Mouse (Mus musculus): ENCODE data around the gene Tlx1.
A peak's percentile ranks its signal among the peaks of the same experiment; 100 is the strongest.

Gene Tlx1

DNA sequence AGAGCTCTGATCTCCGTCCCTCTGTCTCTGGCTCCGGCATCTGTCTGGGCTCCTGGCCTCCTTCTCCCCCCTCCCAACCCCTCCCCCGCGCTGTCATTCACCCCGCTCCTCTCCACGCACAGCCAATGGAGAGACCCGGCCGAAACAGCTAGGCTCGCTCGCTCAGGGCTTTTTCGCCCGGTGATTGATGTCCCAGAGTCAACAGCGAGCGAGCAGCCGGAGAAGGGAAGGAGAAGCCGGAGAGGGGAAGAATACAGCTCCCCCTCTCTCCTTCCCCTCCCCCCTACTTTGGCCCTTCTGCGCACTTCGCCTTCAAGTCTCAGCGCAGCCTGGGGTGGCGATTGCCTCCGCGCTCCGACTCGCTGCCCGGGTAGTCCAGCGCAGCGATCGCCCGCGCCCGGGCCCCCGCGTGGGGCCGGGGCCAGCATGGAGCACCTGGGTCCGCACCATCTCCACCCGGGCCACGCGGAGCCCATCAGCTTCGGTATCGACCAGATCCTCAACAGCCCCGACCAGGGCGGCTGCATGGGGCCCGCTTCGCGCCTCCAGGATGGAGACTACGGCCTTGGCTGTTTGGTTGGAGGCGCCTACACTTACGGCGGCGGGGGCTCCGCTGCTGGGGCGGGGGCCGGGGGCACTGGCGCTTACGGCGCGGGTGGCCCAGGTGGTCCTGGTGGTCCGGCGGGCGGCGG, at the start of gene Tlx1:
Gene Tlx1 (plus strand): TSS at position 191 of the 692 bp plus-strand sequence.
- no peak for DNase-seq (ENCODE audit: low read depth, low spot score)

DNA sequence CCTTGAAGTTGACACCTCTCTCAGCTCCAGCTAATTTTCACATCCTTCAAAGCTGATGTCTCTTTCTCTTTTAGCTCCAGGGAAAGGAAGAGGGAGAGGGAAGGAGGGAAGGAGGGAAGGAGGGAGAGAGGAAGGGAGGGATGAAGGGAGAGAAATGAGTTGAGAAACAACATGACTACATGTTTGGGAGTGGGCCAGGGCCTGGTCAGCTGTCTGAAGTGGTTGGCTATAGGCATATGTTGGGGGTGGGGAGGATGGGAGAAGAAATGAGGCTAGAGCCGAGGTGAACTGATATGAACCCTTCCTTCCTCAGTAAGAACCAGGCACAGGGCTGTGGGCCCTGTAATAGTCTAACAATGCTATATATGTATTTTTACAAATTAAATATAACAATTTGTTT, 44.9 kb upstream of the Tlx1 start:
- DNase-seq (ENCODE audit: low read depth, low spot score) = no peak

DNA sequence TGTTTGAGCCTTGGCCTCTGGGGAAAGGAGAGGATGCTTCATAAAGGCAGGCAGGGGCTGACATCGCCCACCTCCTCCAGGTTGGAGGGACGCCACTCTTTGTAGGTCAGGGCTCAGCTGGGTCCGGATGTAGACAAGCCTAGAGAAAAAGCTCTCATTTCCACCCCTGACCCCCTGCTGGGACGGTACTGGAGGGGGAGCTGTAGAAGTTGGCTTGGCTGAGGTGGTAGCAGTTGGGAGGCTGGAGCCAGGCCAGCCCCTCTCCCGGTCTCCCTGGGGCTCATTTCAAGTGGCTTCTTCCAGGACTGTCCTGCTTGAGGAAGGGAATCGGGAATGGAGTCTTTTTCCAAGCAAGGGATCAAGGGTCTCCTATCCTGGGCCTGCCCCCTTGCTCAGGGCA, 43.8 kb upstream of the Tlx1 start:
- DNase-seq (ENCODE audit: low read depth, low spot score) = no peak

DNA sequence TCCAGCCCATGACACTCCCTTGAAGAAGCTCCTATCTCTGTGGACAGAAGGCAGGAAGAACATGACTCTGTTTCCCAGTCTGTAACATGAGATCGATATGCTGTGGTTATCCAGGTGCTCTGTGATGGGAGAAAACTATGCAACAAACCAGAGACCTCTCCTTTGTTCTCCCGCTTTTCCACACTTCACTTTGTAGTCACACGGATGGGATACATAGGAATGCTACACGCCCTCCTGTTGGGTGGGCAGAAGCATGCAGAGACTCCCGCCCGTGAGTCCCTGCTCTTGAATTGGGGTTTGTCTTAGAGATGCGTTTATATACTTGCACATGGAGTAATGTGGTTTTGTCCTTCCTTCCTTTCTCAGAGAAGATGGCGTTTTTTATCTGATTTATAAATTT, 39.8 kb upstream of the Tlx1 start:
- DNase-seq (ENCODE audit: low read depth, low spot score) = no peak

DNA sequence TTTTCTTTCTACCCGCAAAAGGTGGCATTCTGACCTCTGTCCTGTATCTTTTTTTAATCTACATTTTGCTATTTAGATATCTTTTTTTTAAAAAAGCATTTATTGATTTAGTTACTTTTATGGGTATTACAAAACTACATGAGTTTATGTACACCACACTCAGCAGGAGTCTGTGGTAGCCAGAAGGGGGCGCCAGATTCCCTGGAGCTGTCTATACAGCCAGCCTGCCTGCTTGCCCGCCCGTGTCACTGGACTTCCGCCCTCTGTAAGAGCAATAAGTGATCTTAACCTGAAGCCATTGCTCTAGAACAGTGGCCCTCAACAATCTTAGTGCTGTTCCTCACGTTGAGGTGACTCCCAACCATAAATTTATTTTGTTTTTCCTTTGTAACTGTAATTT, 38.0 kb upstream of the Tlx1 start:
- no peak for DNase-seq (ENCODE audit: low read depth, low spot score)

DNA sequence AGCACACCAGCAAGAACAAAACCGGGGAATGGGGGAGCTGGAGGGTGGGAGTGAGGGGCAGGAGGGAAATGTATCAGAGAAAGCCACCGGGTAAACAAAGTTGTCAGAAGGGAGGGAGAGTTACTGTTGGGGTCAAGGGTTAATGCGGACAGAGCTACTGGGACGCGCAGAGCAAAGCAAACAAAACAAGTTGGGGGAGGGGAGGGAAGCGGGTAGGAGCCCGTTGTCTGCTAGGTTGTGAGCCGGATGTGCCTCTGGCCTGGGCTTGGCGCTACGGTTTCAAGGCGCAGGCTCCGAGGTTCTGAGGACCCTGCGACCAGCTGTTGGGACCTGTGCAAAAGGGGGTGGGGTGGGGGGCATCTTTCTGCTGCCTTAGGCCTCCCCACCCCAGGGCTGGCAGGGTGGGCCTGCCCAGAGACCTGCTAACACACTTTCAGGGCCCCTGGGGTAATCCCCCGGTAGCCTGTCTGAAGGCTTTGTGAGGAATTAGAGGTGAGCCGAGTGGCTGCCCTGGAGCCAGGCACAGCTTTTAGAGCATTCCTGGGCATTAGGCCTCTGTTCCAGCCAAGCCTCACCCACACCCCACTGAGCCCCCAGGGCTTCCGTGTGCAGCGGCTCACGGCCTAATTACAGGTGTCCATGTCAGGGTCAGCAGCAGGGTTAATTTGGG, 36.6 kb upstream of the Tlx1 start:
- DNase-seq (ENCODE audit: low read depth, low spot score) = peak; percentile 26

DNA sequence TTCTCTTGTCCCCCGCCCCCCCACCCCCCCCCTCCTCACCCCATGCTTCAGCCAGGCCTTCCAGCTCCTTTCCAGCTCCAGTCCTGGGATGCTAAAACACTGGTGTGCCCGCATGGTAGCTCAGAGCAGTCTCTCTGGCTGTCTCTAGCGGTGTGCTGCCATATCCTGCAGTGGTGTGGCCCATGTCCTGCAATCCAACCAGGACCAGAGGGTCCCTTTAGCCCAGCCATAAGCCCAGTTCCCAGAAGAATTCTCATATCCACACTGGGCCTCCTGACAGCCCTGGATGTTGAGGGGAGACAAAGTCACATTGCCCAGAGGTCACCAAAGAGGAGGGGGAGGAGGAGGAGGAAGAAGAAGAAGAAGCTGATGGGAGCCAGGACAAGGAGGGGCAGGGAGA, 35.7 kb upstream of the Tlx1 start:
- DNase-seq (ENCODE audit: low read depth, low spot score) = no peak

DNA sequence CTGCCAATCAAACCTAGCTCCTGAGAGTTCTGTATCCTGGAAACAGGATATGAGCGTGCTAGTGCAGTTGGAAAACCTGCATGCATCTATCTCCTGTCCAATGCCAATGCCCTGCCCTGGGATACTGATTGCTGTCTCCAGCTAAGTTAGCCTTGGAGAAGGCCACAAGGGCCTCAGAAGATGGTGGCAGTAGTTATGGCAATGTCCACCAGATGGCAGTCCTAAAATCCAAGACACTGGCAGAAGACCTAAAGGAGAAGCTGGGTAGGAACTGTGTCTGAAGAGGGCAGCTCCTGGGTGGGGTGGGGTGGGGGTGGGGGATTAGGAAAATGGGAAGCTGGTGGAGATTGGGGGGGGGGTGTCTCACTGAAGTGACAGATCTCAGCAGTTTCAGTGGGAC, 33.7 kb upstream of the Tlx1 start:
- peak; percentile 24 for DNase-seq (ENCODE audit: low read depth, low spot score)

DNA sequence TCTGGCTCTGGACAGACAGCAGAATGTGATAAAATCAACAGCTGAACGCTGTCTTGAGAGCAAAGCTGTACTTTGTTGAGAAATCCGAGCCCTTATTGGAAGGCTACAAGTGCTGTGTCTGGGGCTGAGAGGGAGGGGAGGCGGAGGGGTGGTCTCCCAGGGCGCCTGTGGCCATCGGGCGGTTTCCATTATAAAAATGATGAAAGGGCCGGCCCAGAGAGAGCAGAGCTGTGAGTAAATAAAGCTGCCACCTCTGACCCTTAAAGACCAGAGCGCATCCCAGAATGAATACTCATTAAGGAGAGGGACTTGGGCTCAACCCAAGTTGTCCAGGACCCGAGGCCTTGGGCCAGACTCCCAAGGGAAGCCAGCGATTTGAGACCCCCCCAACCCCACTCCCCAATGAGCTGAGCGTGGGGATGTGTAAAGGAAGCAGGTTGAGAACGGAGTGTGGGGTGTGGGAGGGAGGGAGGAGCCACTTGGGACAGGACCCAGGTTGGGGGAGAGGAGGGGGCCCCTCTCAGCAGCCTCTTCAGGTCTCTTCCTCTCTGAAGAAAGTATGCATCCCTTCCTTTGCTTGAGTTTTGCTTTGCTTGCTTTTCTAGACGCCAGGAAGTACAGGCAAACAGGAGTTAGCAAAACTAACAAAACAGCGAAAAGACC, 18.4 kb upstream of the Tlx1 start:
- DNase-seq (ENCODE audit: low read depth, low spot score) = no peak

DNA sequence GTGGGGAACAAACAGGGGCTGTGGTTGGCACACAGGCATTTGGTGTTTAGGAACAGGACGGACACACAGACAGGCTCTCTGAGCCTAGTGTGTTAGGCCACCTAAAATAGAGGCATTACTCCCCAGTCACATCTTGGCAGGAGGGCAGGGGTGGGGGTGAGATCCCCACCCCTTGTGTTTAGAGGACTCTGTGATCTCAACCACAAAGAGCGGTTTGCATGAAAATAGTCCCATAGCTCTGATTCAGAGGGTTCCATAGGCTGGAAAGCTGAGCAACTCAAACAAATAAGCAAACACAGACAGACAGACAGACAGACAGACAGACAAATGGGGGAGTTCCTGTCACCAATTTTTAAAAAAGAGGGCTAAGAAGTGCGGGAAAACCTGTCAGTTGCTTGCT, 7.9 kb upstream of the Tlx1 start:
- no peak for DNase-seq (ENCODE audit: low read depth, low spot score)

DNA sequence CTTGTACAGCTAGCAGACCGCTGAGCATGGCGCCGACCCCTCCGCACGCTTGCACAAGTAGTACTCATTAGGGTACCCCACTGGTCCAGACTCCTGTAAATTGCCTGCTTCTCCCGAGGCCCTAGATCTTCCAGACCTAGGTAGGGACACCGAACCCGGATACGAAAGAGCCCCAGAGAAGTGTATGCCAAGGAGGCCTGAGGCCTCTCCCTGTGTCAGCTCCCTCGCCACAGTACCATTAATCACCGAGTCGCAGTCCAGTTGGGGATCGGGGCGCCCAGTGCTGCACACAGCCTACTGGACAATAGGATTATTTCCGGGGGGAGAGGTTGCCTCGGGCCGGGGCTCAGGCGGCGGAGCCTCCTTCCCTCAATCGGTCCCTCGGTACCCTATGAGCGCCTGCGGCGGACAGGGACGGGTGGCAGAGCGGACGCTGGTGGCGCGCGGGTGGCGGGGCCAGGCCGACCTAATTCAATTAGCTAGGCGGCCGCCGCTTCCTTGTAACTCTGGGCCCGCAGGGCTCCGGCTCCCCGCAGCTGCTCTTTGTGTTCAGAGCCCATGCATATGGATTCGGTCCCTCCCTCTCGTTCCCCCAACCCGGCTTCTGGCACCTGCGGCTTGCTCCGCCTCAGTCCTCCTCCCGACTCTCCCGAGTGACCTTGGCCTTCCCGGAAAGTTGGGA, 7.1 kb upstream of the Tlx1 start:
- DNase-seq (ENCODE audit: low read depth, low spot score) = no peak

DNA sequence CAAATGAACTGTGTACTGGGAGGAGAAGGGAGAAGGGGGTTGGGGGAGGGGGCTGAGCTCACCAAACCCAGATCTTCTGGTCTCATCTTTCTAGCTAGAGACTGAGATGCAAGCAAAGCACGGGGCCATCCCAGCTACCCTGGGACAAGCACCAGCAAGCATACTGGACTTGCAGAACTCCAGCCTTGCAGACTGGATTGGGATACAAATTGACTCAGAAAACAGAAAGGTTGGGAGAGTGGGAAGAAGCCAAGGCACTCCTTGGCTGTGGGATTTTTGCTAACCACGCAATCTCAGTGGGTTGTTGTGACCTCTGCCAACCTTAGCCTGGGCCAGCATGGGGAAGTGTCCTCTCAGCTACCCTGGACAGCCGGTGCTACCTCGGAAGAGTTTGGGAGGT, 3.4 kb upstream of the Tlx1 start:
- no peak for DNase-seq (ENCODE audit: low read depth, low spot score)

DNA sequence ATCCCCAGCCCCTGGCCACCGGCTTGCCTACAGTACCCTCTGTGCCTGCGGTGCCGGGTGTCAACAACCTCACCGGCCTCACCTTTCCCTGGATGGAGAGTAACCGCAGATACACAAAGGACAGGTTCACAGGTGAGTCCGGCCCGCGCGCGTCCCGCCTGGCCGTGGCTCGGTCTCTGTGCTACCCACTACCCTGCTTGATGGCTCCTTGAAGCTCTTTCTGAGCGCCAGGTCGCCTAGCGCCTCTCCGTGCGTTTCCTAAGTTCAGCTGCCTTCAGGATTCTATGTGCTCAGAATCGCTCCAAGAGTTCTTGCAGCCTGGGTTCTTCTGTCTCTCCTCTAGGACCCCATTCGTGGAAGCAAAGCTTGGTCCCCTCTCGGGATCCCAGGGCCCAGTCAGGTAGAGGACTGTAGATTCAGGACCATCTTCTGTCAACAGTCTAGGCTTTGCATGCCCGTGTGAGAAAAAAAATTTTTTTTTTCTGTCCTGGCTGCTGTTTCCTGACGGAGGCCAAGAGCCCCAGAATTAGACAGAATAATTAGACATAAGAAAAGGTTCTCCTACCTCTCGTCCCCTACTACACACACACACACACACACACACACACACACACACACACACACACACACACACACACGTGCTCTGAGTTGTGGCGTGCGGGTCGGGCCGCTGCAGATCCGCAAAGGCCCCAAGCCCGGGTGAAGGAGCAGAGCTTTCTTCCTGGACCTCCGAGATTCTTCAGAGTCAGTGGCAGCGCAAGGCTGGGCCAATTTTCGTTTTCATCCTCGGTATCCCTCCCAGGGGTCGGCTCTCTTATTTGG, 1.1 kb downstream of the Tlx1 start:
- DNase-seq (ENCODE audit: low read depth, low spot score) = no peak

DNA sequence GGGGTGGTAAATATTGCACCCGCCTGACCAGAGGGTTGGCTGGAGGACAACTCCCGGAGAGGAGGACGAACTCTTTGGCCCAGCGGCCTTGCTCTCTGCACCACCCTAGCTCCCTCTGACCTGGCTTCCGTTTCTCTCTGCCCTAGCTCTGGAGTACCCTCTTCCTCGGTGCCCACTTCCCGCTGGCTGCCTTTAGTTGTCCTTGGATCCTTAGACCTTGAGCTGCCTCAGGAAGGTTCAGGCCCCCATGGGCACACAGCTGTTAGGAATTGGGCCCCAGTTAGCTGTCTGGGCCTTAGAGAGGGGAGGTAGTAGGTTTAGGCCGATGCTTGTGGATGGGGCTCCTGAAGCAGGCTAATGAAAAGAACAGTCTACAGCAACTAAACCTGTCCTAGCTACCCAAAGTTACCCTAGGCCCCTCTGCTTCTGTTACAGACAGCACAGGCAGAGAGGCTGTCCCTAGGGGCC, 1.7 kb downstream of the Tlx1 start:
- DNase-seq (ENCODE audit: low read depth, low spot score) = no peak

DNA sequence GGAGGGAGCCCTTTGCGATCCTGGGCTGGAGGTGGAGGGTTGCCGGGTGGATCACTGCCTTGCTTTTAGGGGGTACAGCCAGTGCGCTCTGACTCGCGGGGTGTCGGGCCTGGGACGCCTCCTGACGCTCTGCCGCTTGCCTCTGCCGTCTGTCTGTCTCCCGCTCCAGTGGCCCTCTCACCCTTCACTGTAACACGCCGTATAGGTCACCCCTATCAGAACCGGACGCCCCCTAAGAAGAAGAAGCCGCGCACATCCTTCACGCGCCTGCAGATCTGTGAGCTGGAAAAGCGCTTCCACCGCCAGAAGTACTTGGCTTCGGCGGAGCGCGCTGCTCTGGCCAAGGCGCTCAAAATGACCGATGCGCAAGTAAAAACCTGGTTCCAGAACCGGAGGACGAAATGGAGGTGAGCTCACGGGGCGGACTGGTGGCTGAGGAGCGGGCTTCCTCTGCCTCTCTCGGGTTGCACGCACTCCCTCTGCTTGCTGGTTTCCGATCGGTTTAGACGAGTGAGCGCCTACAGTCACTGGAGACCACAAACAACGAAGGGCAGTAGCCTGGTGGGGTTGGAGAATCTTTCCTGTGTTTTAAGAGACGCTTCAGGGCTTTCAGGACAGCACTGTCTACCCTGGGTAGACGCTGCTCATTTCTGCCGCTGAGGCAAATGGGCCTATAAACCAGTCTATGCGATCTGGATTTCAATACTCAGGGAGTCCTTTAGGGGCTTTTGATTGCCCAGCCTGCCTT, 3.0 kb downstream of the Tlx1 start:
- no peak for DNase-seq (ENCODE audit: low read depth, low spot score)

DNA sequence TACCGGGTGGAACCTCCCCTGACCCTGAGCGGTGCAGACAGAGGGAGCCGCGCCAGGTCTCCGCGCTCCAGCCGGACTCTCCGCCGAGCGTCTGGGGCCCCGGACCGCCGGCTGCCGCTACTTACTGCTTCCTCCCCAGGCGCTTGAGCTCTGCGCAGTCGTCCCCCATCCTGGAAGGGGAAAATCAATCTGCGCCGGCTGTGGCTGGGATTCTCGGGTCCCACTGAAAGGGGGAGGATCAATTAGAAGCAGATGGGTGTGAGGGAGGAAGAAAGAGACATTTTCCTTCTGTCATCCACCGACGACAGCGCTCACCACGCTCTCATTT, 3.5 kb downstream of the Tlx1 start:
- no peak for DNase-seq (ENCODE audit: low read depth, low spot score)

DNA sequence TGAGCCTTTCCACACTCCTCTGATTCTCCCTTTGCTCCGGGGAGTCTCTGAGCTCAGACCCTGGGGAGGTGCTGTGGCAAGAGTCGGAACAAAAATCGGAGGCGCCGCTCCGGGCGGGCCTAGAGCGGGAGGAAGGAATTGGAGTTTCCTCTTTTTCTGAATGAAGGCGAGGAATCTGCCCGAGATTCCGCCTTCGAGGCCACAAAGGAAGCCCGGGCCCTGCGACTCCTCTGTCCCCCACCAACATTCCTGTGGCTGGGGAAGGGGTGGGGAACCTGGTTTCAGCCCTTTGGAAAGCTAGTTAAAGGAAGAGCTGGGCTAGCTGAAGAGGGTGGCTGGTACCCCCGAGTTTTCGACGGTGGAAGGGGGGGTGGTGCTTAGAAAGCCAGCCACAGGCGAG, 4.0 kb downstream of the Tlx1 start:
- DNase-seq (ENCODE audit: low read depth, low spot score) = no peak

DNA sequence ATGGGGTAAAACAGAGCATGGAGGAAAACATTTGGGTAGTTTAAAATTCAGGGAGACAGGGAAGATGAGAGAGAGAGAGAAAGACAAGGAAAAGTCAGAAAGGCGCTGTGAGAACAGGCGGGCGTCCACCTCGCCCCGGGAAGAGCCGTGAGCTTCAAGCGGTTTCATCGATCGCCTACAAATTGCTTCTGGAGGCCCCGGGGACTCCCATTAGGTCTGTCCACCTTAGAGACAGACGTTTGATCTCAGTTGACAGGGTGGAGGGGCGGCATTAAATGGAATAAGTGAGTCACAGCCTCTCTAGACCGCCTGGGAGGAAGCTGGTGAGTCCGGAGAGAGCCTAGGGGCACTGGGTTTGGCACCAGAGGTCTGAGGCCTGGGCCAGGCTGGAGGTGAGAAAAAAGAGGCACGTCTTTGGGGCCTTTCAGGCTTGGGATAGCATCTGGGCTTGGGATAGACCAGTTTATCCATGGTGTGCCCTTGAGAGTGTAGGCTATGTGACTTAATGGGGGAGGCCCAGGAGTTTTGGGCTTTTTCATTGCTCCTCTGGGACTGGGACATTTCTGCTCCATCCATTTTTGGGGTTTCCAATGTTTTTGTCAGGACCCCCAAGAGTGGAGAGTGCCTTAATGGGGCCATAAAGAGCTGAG, 4.8 kb downstream of the Tlx1 start:
- DNase-seq (ENCODE audit: low read depth, low spot score) = no peak

DNA sequence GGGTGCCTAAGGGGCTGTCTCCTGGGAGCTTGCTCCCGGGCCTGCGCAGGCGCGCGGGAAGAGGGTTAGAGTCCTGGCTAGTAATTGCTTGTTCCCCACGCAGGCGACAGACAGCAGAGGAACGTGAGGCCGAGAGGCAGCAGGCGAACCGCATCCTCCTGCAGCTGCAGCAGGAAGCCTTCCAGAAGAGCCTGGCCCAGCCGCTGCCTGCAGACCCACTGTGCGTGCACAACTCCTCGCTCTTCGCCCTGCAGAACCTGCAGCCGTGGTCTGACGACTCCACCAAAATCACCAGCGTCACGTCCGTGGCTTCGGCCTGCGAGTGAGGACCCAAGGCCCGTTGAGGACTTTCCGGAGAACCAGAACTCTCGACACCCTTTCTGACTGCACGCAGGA, 5.3 kb downstream of the Tlx1 start:
- no peak for DNase-seq (ENCODE audit: low read depth, low spot score)

DNA sequence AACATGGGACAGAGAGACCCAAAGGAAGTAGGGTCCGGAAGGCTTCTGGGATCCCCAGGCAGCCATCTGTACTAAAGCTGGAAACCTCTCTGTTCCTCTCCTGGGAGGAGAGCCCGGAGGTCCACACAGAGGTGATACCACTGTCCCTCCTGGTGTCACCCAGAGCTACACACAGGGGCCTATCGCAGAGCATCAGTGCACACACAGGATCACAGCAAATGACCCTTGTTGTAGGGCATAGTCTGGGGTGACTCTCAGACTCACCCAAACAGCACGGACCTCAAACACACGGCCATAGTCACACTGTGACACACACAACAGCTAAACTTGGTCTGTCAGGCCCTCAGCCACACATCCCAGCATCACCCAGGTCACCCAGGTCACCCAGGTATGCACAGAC, 5.9 kb downstream of the Tlx1 start:
- DNase-seq (ENCODE audit: low read depth, low spot score) = no peak

DNA sequence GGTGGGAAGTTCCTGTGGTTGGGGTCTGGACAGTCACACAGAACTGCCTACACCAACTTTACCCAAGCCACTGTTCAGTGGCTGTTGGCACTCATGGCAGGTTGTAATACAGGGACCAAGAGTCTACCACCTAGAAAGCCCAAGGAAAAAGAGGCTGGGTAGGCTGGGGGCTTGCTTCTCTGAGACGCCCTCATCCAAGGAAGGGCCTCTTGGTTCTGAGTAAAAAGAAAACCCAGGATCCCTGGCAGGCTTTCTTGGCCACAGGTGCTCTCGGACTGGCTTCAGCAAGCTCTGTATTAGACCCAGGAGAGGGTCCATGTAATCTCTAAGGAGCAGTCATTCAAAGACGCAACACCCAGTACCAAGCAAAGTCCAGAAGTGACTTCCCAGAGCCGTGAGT, 7.7 kb downstream of the Tlx1 start:
- no peak for DNase-seq (ENCODE audit: low read depth, low spot score)

Data from embryo, embryonic 11.5 days (tissue).